Mouse (Mus musculus): ENCODE results near the gene Epb41l5. TPM values are rescaled to one million over a fixed set of nuclear protein-coding genes. Genes with fewer than 3 reads are reported as not detected.

Epb41l5 gene
- polyA plus RNA-seq, 1 experiment from 2014 or later, result 12.0 TPM

DNA sequence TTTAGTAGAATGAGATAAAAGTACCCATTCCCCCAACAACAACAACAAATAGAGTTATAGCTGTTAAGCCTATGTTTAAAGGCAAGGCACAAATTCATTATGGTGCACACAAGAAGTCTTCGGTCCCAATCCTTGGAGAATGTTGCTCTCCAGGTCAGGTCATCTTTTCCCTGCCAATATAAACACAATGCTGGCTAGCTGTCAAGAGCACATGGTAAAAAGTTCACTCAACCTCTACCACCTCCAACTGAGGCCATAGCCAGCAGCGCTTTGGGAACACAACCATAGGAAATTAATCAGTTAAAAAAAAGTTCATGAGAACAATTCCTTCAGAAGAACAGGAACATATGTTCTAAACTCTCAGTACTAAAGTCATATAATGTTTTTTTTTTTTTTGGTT is 58.8 kb downstream of the Epb41l5 start:
- Histone ChIP-seq H3K4me3 (no peak overlapping the region), H3K27ac (no peak overlapping the region), H3K27me3 (no peaks in the 10 kb centered on the region), H3K36me3 (no peaks in the 10 kb centered on the region), H3K9ac (no peak overlapping the region), H3K4me1 (no peaks in the 10 kb centered on the region), H3K9me3 (no peaks in the 10 kb centered on the region), H3K4me2 (no peak overlapping the region)
- 90% methylated on average over 2 of the region's 2 CpGs for WGBS
- no peak for ATAC-seq (ENCODE audit: insufficient number of reproducible peaks, insufficient read depth, low FRiP score, low TSS enrichment, low read depth)

DNA sequence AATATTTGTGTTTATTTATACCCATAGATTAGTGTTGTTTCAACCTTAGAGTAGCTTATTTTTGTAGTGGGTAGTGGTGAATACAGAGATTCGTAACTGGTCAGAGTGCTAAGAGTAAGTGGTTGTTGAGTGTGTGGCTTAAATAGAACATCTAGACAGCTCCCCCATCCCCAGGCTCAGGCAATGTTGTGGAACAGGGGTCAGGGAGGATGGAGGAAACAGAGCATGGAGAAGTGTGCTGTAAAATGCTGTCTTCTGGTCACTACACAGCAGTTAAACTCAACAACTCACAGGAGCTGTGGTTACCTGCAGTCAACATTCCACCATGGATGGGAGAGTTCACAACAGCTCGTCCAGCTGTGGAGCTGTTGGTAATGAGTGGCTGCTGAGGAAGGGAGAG is 63.8 kb downstream of the Epb41l5 start:
- Histone ChIP-seq H3K27ac (no peak overlapping the region), H3K27me3 (no peaks in the 10 kb centered on the region), H3K4me2 (no peak overlapping the region), H3K36me3 (no peaks in the 10 kb centered on the region; the same call in 1 of the 2 replicates), H3K4me1 (no peaks in the 10 kb centered on the region), H3K9ac (no peak overlapping the region), H3K4me3 (no peak overlapping the region), H3K9me3 (0 out of 2 replicates have a peak, but pooled peaks cover 5% of the 10 kb centered on the region)
- 87% methylated on average over 2 of the region's 2 CpGs for WGBS
- ATAC-seq (ENCODE audit: insufficient number of reproducible peaks, insufficient read depth, low FRiP score, low TSS enrichment, low read depth), result no peak

DNA sequence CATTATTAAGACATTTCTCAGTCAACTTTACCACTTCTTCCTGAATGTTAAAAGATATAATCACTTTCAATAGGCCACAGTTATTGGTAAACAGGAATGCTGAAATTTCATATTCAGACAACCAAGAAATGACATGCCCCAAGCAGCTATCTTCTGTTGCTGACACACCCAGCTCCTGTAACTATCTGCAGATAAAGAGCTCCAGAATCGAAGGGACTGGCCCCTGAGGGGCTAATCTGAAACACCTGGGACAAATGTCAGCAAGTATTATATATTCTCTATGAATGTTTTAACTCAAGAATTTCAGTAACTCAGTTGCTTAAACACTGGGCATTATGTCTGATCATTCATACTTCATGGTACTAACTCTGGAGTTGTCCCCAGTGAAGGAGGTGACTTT is 78.7 kb downstream of the Epb41l5 start:
- WGBS, result 5% methylated on average over 1 of the region's 1 CpGs
- Histone ChIP-seq H3K4me1 (no peaks in the 10 kb centered on the region), H3K4me3 (no peak overlapping the region), H3K4me2 (no peak overlapping the region), H3K9me3 (no peaks in the 10 kb centered on the region), H3K36me3 (peaks cover 10% of the 10 kb centered on the region; the same call in 1 of the 2 replicates), H3K27me3 (no peaks in the 10 kb centered on the region), H3K27ac (no peak overlapping the region), H3K9ac (no peak overlapping the region)
- ATAC-seq (ENCODE audit: insufficient number of reproducible peaks, insufficient read depth, low FRiP score, low TSS enrichment, low read depth), result no peak

DNA sequence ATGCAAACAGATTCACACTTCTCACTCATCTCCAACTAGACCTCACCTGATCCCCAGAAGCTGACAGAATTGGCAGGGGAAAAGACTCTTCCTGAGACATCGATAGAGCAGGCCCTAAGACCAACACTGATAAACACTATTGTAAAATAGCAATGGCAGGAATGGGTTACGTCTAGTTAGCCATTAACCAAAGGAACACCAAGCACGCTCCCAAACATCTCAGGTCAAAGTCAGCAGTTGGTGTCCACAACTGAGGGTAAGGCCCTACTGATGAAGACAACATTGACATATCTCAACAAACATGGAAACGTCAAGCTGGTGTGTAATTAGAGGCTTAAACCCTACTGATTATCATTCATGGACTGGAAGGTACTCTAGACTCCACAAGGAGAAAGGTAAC is 83.3 kb downstream of the Epb41l5 start:
- H3K27ac ChIP-seq, result no peak overlapping the region
- no peaks in the 10 kb centered on the region for H3K9me3 ChIP-seq
- H3K4me2 ChIP-seq, result no peak overlapping the region
- no peak for ATAC-seq (ENCODE audit: insufficient number of reproducible peaks, insufficient read depth, low FRiP score, low TSS enrichment, low read depth)
- H3K36me3 ChIP-seq, result 0 out of 2 replicates have a peak, but pooled peaks cover 6% of the 10 kb centered on the region
- H3K4me1 ChIP-seq, result no peaks in the 10 kb centered on the region
- no peak overlapping the region for H3K9ac ChIP-seq
- 91% methylated on average over 4 of the region's 4 CpGs for whole genome bisulfite sequencing
- no peak overlapping the region for H3K4me3 ChIP-seq
- H3K27me3 ChIP-seq, result no peaks in the 10 kb centered on the region

DNA sequence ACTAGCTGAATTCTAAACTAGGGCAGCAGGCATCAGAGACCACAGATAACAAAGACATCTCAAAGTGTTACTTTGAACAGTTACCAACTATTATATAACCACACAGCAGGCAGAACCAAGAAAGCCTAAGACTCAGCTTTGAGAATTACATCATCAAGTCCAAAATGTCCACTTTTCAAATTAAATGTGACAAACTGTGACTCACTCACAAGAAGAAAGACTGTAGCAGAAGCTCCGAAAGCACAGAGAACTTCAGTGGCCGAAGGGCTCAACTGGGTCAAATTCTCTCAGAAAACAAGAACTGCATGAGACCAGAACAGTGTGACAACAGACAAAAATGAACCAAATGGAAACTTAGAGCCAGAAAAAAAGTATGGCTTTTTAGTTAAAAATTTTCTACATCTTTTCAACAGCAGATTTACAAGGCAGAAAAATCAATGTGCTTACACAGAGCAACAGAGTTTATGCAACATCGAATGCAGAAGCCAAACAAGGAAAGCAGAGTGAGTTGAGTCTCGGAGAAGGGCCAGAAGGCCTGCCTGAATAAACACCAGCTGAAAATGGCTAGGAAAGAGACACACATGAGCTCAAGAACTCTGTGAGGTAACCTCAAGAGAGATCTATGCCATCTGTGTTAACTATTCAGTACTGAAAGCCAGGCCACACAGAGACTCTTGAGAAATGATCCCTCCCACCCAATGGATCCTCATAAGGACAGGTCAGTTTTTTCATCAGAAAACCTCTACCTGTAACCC is 91.0 kb downstream of the Epb41l5 start:
- 87% methylated on average over 4 of the region's 4 CpGs for WGBS
- H3K27me3 ChIP-seq, result no peaks in the 10 kb centered on the region
- no peaks in the 10 kb centered on the region for H3K9me3 ChIP-seq
- no peaks in the 10 kb centered on the region for H3K4me1 ChIP-seq
- no peak overlapping the region for H3K4me3 ChIP-seq
- ATAC-seq (ENCODE audit: insufficient number of reproducible peaks, insufficient read depth, low FRiP score, low TSS enrichment, low read depth), result no peak
- no peak overlapping the region for H3K9ac ChIP-seq
- H3K4me2 ChIP-seq, result no peak overlapping the region
- H3K27ac ChIP-seq, result no peak overlapping the region
- peaks cover 6% of the 10 kb centered on the region; the same call in 1 of the 2 replicates for H3K36me3 ChIP-seq

DNA sequence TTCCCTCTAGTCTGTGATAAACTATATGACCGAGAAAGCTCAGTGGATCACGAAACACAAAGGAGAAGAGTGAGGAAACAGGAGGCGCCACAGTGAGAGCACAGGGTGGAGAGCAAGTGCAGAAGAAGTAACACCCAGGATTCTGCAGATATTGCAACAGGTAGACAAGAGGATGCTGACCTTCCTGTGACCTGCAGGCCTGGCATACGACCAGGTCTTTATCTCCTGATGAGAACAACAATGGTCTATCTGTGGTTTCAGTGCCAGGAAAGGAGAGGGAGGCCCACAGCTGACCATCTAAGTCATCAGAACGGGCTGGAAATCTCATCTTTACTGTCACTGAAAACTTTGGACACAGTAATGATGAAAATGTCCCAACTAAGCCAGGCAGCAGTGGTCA is 93.1 kb downstream of the Epb41l5 start:
- Histone ChIP-seq H3K27me3 (no peaks in the 10 kb centered on the region), H3K27ac (no peak overlapping the region), H3K4me2 (no peak overlapping the region), H3K4me1 (no peaks in the 10 kb centered on the region), H3K4me3 (no peak overlapping the region), H3K36me3 (peaks cover 6% of the 10 kb centered on the region; the same call in 1 of the 2 replicates), H3K9ac (no peak overlapping the region), H3K9me3 (no peaks in the 10 kb centered on the region)
- 71% methylated on average over 5 of the region's 5 CpGs for WGBS
- no peak for ATAC-seq (ENCODE audit: insufficient number of reproducible peaks, insufficient read depth, low FRiP score, low TSS enrichment, low read depth)

DNA sequence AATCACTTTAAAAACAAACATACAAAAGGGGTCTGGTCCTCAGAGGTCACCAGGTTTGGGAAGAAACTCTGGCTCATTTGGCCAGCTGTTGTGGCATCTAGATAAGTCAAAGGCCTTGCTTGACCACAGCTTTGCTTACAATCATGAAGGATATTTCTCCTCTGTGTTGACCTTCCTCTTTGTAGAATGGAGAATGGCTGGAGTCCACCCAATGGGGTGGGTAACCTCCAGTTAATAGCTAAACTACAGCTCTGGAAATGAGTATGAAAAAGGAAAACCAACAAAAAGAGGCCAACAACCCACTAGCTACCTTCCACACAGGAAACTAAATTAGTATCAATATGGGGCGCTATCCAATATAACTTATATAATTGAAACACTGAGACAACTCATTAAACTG is 97.1 kb downstream of the Epb41l5 start:
- H3K9ac ChIP-seq, result no peak overlapping the region
- 98% methylated on average over 1 of the region's 1 CpGs for WGBS

DNA sequence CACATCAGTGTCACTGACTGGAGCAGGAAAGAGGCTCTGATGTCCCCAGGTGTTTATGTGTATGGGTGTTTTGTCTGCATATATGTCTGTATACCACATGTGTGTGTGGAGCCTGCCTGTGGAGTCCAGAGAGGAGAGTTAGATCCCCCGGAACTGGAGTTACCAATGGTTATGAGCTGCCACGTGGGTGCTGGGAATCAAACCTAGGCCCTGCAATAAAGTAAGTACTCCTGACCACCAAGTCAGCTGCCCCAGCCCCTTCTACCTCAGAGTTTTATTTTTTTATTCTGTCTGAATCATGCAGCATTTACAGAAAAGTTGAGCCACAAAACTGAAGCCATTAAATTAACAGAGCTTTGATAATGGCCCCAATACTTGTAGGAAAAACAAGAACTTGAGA is 98.7 kb downstream of the Epb41l5 start:
- H3K27ac ChIP-seq, result no peak overlapping the region
- H3K4me1 ChIP-seq, result no peaks in the 10 kb centered on the region
- ATAC-seq (ENCODE audit: insufficient number of reproducible peaks, insufficient read depth, low FRiP score, low TSS enrichment, low read depth), result no peak
- peaks cover 6% of the 10 kb centered on the region; the same call in 1 of the 2 replicates for H3K36me3 ChIP-seq
- no peaks in the 10 kb centered on the region for H3K9me3 ChIP-seq
- no peaks in the 10 kb centered on the region for H3K27me3 ChIP-seq
- 91% methylated on average over 2 of the region's 2 CpGs for WGBS
- H3K4me3 ChIP-seq, result no peak overlapping the region
- H3K4me2 ChIP-seq, result no peak overlapping the region
- no peak overlapping the region for H3K9ac ChIP-seq

More for the DNA sequence above, 97.1 kb downstream of the Epb41l5 start:
- H3K4me3 ChIP-seq, result no peak overlapping the region
- H3K36me3 ChIP-seq, result peaks cover 6% of the 10 kb centered on the region; the same call in 1 of the 2 replicates
- no peak overlapping the region for H3K4me2 ChIP-seq
- ATAC-seq (ENCODE audit: insufficient number of reproducible peaks, insufficient read depth, low FRiP score, low TSS enrichment, low read depth), result no peak
- no peak overlapping the region for H3K27ac ChIP-seq
- no peaks in the 10 kb centered on the region for H3K9me3 ChIP-seq
- H3K4me1 ChIP-seq, result no peaks in the 10 kb centered on the region
- H3K27me3 ChIP-seq, result no peaks in the 10 kb centered on the region

DNA sequence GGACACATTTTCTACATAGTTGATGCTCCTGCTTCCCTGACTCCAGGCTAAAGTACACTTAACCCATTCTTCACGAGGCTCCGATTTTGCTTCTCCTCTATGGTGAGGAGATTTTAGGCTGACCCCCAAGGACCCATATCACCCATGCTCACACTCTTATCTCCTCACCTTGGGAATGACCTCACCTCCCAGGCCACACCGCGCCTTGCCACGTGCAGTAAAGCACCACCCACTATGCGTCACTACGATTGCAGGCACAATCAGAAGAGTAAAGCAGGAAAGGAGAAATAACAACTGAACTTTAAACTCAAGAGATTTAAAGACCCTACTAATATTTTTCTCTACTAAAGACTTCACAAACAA is 99.5 kb downstream of the Epb41l5 start:
- ATAC-seq (ENCODE audit: insufficient number of reproducible peaks, insufficient read depth, low FRiP score, low TSS enrichment, low read depth), result no peak
- Histone ChIP-seq H3K27me3 (no peaks in the 10 kb centered on the region), H3K4me2 (no peak overlapping the region), H3K4me1 (no peaks in the 10 kb centered on the region), H3K9me3 (no peaks in the 10 kb centered on the region), H3K9ac (no peak overlapping the region), H3K27ac (no peak overlapping the region), H3K36me3 (peaks cover under 1% of the 10 kb centered on the region; the same call in 1 of the 2 replicates), H3K4me3 (no peak overlapping the region)
- WGBS, result 90% methylated on average over 7 of the region's 7 CpGs

DNA sequence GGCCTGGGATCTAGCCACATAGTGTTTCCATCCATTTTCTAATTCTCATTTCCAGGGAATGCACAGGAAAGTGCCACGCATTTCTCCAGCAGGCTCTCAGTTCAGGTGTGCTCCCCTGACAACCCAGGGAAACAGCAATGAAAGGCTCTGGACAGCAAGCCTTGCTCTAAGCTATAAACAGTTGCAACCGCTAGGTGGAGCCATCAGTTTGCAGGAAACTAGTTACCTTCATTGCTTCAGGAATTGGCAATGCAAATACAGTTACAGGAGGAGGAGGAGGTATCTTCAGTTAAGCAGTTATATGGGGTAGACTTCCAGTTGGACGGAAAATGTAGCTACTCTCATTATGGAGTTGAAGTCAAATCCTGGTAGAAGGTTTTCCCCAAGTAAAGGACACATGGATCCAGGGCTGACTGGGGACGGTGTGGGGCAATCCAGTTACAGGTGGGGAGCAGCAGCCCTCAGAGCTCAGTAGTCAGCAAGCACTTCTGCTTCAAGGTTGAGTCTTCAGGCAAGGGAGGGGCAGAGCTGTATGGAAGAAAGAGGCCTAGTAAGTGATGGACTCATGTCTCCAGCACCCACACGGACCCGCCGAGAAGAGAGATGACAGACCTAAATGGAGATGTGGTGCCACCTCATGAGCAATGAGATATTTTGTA is 100.0 kb downstream of the Epb41l5 start:
- Histone ChIP-seq H3K27ac (no peak overlapping the region), H3K9ac (no peak overlapping the region), H3K9me3 (no peaks in the 10 kb centered on the region), H3K36me3 (no peaks in the 10 kb centered on the region; the same call in 1 of the 2 replicates), H3K4me2 (no peak overlapping the region), H3K4me3 (no peak overlapping the region), H3K27me3 (no peaks in the 10 kb centered on the region), H3K4me1 (no peaks in the 10 kb centered on the region)
- WGBS, result 64% methylated on average over 7 of the region's 7 CpGs
- ATAC-seq (ENCODE audit: insufficient number of reproducible peaks, insufficient read depth, low FRiP score, low TSS enrichment, low read depth), result no peak

DNA sequence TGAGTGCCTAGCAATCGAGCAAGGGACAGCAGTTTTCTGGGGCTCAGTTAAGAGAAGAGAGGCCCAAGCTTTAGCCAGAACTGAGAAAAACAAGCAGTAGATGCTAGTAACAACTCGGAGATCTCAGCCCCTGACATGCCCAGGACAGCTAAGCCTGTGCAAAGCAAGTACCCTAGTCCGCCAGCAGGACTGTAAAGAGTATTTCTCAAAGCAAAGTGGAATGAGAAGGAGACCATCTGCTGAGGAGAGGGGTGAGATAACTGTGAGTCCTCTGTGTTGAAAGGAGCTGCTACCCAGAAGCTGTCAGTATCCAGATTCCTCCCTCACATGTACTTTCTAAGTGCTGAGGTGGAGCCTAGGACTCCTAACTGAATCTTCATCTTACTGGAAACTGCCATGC is 102.3 kb downstream of the Epb41l5 start:
- Histone ChIP-seq H3K27me3 (no peaks in the 10 kb centered on the region), H3K4me2 (no peak overlapping the region), H3K4me3 (no peak overlapping the region), H3K4me1 (no peaks in the 10 kb centered on the region), H3K36me3 (no peaks in the 10 kb centered on the region; the same call in 1 of the 2 replicates), H3K27ac (no peak overlapping the region), H3K9ac (no peak overlapping the region), H3K9me3 (no peaks in the 10 kb centered on the region)
- 84% methylated on average over 3 of the region's 3 CpGs for WGBS
- no peak for ATAC-seq (ENCODE audit: insufficient number of reproducible peaks, insufficient read depth, low FRiP score, low TSS enrichment, low read depth)

DNA sequence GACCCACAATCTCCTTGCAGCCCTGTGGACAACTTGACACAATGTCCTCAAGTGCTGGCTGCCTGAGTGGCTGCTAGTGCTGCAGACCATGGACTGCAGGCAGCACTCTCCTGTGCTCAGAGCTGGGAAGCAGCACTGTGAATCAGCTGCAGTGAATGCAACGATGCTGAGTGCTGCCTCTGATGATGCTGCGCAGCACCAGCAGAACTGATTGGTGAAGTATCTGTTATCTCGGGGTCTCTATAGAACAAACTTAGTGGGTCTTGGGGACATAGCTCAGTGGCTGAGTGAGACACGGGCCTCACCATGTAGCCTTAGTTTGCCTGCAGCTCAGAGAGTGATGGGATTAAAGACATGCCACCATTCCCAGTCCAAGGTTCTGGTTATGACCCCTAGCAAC is 103.1 kb downstream of the Epb41l5 start:
- Histone ChIP-seq H3K27me3 (no peaks in the 10 kb centered on the region), H3K4me3 (no peak overlapping the region), H3K27ac (no peak overlapping the region), H3K4me2 (no peak overlapping the region), H3K4me1 (no peaks in the 10 kb centered on the region), H3K9me3 (no peaks in the 10 kb centered on the region), H3K36me3 (no peaks in the 10 kb centered on the region; the same call in 1 of the 2 replicates), H3K9ac (no peak overlapping the region)
- WGBS, result 88% methylated on average over 4 of the region's 4 CpGs
- no peak for ATAC-seq (ENCODE audit: insufficient number of reproducible peaks, insufficient read depth, low FRiP score, low TSS enrichment, low read depth)
